9 mouse cellular contexts compared by ENCODE assay signal in genomic region chr19:53850166-53850922, GRCm38 (mm10). TPM values are rescaled to one million over a fixed set of nuclear protein-coding genes. Genes with fewer than 3 reads are reported as not detected.
DNase-seq lines count a peak whose midpoint lies in the region; ATAC-seq and TF ChIP-seq lines count a peak whose summit lies in the region.
"Had no signal": no experiment of that assay in that cellular context is flagged by ENCODE, and none has a peak within 500 bp of the region (broad histone marks: within the 10 kb centered on the region; RNA-seq: fewer than 3 reads in every experiment).

No protein-coding gene starts in this region.

- 65% methylated on average over 18 of the region's 18 CpGs for WGBS in hindbrain, embryonic 13.5 days
- WGBS in limb, embryonic 10.5 days = 57% methylated on average over 18 of the region's 18 CpGs

- no peaks in the 10 kb centered on the region for H3K36me3 ChIP-seq in hindbrain, embryonic 13.5 days
- H3K36me3 ChIP-seq in limb, embryonic 10.5 days = no peaks in the 10 kb centered on the region

- H3K4me1 ChIP-seq in hindbrain, embryonic 13.5 days (replicated peaks) = peaks cover 43% of the 10 kb centered on the region
- H3K4me1 ChIP-seq in limb, embryonic 10.5 days = peaks cover 41% of the 10 kb centered on the region

- no peaks in the 10 kb centered on the region for H3K9me3 ChIP-seq in hindbrain, embryonic 13.5 days
- H3K9me3 ChIP-seq in limb, embryonic 10.5 days (replicated peaks) = no peaks in the 10 kb centered on the region

- DNase-seq in layer of hippocampus, adult 2 months (ENCODE audit: low spot score in 2 of 2) = no peak
- DNase-seq in layer of hippocampus, adult 9-10 months (ENCODE audit: low spot score) = no peak
- peak; percentile 59 to 66 for DNase-seq in cerebellum, adult 18-20 months
- peak; percentile 76 for DNase-seq in gastrocnemius, postnatal 10 days
- DNase-seq in limb, embryonic 10.5 days (ENCODE audit: low spot score) = peak; percentile 62
- peak; percentile 58 to 60 for DNase-seq in right cerebral cortex, postnatal 10 days (ENCODE audit: low spot score in 2 of 2)
- DNase-seq in thymus, postnatal 0 days (ENCODE audit: low spot score) = no peak

- no peak for ATAC-seq in hindbrain, embryonic 13.5 days (ENCODE audit: low FRiP score)

- 0 out of 2 replicates have a peak, but pooled peaks cover 10% of the 10 kb centered on the region for H3K27me3 ChIP-seq in hindbrain, embryonic 13.5 days
- H3K27me3 ChIP-seq in limb, embryonic 10.5 days (ENCODE audit: low read depth, poor library complexity, severe bottlenecking) = no peaks in the 10 kb centered on the region
- H3K27me3 ChIP-seq: CH12.LX had no signal

- H3K9ac ChIP-seq in hindbrain, embryonic 13.5 days = no peak overlapping the region

- H3K4me3 ChIP-seq in layer of hippocampus, adult 2 months = no peak overlapping the region
- H3K4me3 ChIP-seq in hindbrain, embryonic 13.5 days = no peak overlapping the region
- H3K4me3 ChIP-seq in limb, embryonic 10.5 days = 0 out of 2 replicates have a peak overlapping the region, but pooled peaks have one; percentile 19

- no peak overlapping the region for H3K4me2 ChIP-seq in hindbrain, embryonic 13.5 days

- H3K27ac ChIP-seq in layer of hippocampus, adult 2 months = peak overlapping the region; percentile 91
- peak overlapping the region; percentile 36; the same call in 1 of the 2 replicates for H3K27ac ChIP-seq in hindbrain, embryonic 13.5 days
- H3K27ac ChIP-seq in limb, embryonic 10.5 days = peak overlapping the region; percentile 84

- no peak for TF ChIP-seq CTCF in layer of hippocampus, adult 2 months (conservative IDR thresholded peaks at IDR 0.05)

RNA-seq across cellular contexts. Expression of gene Pdcd4, which starts 41.7 kb away (rescaled TPM):
- total RNA-seq in layer of hippocampus, adult 2 months (2021) = 100 to 1,000 TPM; 118 to 119 TPM
- total RNA-seq in gastrocnemius, postnatal 10 days (2021) = 10 to 100 TPM; 27.6 to 32.3 TPM
- 75.4 and 82.8 TPM in 2 replicates for polyA plus RNA-seq in hindbrain, embryonic 13.5 days (2015; fragmentation: Nextera tagmentation; extraction: Ambion mirVana)
- 38.1 and 56.1 TPM in 2 replicates for polyA plus RNA-seq in limb, embryonic 10.5 days (2016; fragmentation: Nextera tagmentation; extraction: Ambion mirVana)
- 156 and 182 TPM in 2 replicates for polyA plus RNA-seq in thymus, postnatal 0 days (2015; fragmentation: Nextera tagmentation; extraction: Ambion mirVana)

Comparison
In these comparisons a context has a peak if more than half of its experiments do, and no peak if none do; other contexts are left out.
1. DNase-seq: peak in cerebellum, adult 18-20 months (2 of 2), gastrocnemius, postnatal 10 days (single experiment), limb, embryonic 10.5 days (single experiment) and right cerebral cortex, postnatal 10 days (2 of 2); none in layer of hippocampus, adult 2 months (0 of 2), layer of hippocampus, adult 9-10 months (single experiment) and thymus, postnatal 0 days (single experiment).
2. H3K27ac ChIP-seq: peak in every context shown above with its lines; median percentile 91 in layer of hippocampus, adult 2 months; 84 in limb, embryonic 10.5 days; 36 in hindbrain, embryonic 13.5 days.